Mouse (Mus musculus) C2C12 (cell line): ENCODE data around the gene Snx14. TPM values are rescaled to one million over a fixed set of nuclear protein-coding genes. Genes with fewer than 3 reads are reported as not detected.

Experiments
- H3K27me3 ChIP-seq: one replicate; pipeline ENCODE4 v1.6.1; 2011; ENCODE audit not compliant: control insufficient read depth, insufficient read depth, insufficient read length
- H3K36me3 ChIP-seq: one replicate; pipeline ENCODE4 v1.6.1; 2011; ENCODE audit not compliant: control insufficient read depth, insufficient read depth
- H3K4me3 ChIP-seq: one replicate; pipeline ENCODE4 v1.5.1; 2011; ENCODE audit warnings: mild to moderate bottlenecking, control low read depth; ENCODE audit not compliant: poor library complexity, insufficient read depth, severe bottlenecking
- H3K79me2 ChIP-seq: one replicate; pipeline ENCODE4 v1.6.1; 2011; ENCODE audit not compliant: control insufficient read depth, insufficient read depth
- H3K79me3 ChIP-seq: one replicate; pipeline ENCODE4 v1.6.1; 2011; ENCODE audit warnings: low read depth, control low read depth
- H3ac ChIP-seq: one replicate; pipeline ENCODE3; 2011; ENCODE audit warnings: low read depth; ENCODE audit not compliant: control insufficient read depth, insufficient read length
- CEBPB ChIP-seq: IDR thresholded peaks from one replicate; pipeline ENCODE4 v1.6.1; 2011; ENCODE audit warnings: low read depth, mild to moderate bottlenecking, control low read depth, moderate library complexity
- CTCF ChIP-seq: IDR thresholded peaks from one replicate; pipeline ENCODE4 v1.5.1; 2011; ENCODE audit not compliant: control insufficient read depth, insufficient read depth, insufficient read length
- FOSL1 ChIP-seq: IDR thresholded peaks from one replicate; pipeline ENCODE4 v1.8.0; 2011; ENCODE audit warnings: mild to moderate bottlenecking, low read length; ENCODE audit not compliant: poor library complexity, insufficient read depth, severe bottlenecking
- MAX ChIP-seq: IDR thresholded peaks from one replicate; pipeline ENCODE4 v1.6.1; 2011; ENCODE audit warnings: mild to moderate bottlenecking, control low read depth
- MYOD1 ChIP-seq: IDR thresholded peaks from one replicate; pipeline ENCODE4 v1.6.1; 2011; ENCODE audit warnings: low read depth; ENCODE audit not compliant: control insufficient read depth, insufficient read length
- MYOG ChIP-seq: IDR thresholded peaks from one replicate; pipeline ENCODE4 v1.6.1; 2011; ENCODE audit not compliant: control insufficient read depth, insufficient read length; ENCODE audit errors: extremely low read depth
- USF1 ChIP-seq: IDR thresholded peaks from one replicate; pipeline ENCODE4 v1.6.1; 2011; ENCODE audit warnings: low read depth, mild to moderate bottlenecking, control low read depth, moderate library complexity
- polyA plus RNA-seq: library from polyadenylated mRNA; unstranded; fragments of >200 nt; fragmentation: generic; extraction: Trizol; gene quantifications from one replicate; pipeline ENCODE4 v1.2.1, GENCODE M21; 2012; ENCODE audit warnings: missing spikeins

Snx14 gene
- polyA plus RNA-seq, 1 experiment: 6.6 TPM

- H3K4me3 ChIP-seq: no peak overlapping the region
- no peaks in the 10 kb centered on the region for H3K79me3 ChIP-seq
- no peaks in the 10 kb centered on the region for H3K27me3 ChIP-seq
- TF ChIP-seq MYOG (no peak), FOSL1 (no peak), CTCF (no peak), USF1 (no peak), MYOD1 (no peak), MAX (no peak), CEBPB (no peak)
- H3K36me3 ChIP-seq: no peaks in the 10 kb centered on the region
- no peaks in the 10 kb centered on the region for H3K79me2 ChIP-seq
- no peak overlapping the region for H3ac ChIP-seq
These were observed 71.0 kb downstream of the Snx14 start for GRCm38 (mm10) chr9:88367751-88368150.

GRCm38 (mm10) chr9:88367322-88367721 is 71.4 kb downstream of the Snx14 start:
- H3K4me3 ChIP-seq: no peak overlapping the region
- H3K79me3 ChIP-seq: no peaks in the 10 kb centered on the region
- no peaks in the 10 kb centered on the region for H3K79me2 ChIP-seq
- H3ac ChIP-seq: no peak overlapping the region
- no peaks in the 10 kb centered on the region for H3K36me3 ChIP-seq
- TF ChIP-seq CTCF (no peak), FOSL1 (no peak), MAX (no peak), USF1 (no peak), CEBPB (no peak), MYOD1 (no peak), MYOG (no peak)
- H3K27me3 ChIP-seq: no peaks in the 10 kb centered on the region

GRCm38 (mm10) chr9:88366819-88367218 is 71.9 kb downstream of the Snx14 start:
- TF ChIP-seq CTCF (no peak), MAX (no peak)
- H3K27me3 ChIP-seq: no peaks in the 10 kb centered on the region
- H3K79me2 ChIP-seq: no peaks in the 10 kb centered on the region
- no peaks in the 10 kb centered on the region for H3K79me3 ChIP-seq
- no peak overlapping the region for H3ac ChIP-seq
- no peaks in the 10 kb centered on the region for H3K36me3 ChIP-seq
- no peak overlapping the region for H3K4me3 ChIP-seq

DNA sequence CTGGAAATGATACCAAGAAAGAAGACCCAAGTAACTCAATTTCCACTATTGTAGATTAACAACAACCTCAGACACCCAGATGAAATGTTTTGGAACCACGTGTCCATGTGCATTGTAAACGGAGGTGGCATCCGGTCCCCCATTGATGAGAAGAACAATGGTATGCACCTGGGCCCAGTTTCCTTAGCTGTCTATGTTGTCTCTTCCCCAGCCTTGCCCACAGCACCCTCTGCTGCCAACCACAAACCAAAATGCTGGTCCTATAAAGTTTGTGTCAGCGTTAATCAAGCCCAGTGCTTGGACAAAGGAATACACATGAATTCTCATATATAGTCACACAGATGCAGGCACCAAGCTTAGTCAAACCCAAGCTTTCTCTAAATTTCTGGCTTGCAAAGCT is 72.5 kb downstream of the Snx14 start:
- no peaks in the 10 kb centered on the region for H3K27me3 ChIP-seq
- no peaks in the 10 kb centered on the region for H3K79me3 ChIP-seq
- no peak overlapping the region for H3ac ChIP-seq
- H3K4me3 ChIP-seq: no peak overlapping the region
- H3K36me3 ChIP-seq: no peaks in the 10 kb centered on the region
- TF ChIP-seq MYOD1 (no peak), CEBPB (no peak), MAX (no peak), FOSL1 (no peak), CTCF (no peak), MYOG (no peak), USF1 (no peak)
- no peaks in the 10 kb centered on the region for H3K79me2 ChIP-seq

DNA sequence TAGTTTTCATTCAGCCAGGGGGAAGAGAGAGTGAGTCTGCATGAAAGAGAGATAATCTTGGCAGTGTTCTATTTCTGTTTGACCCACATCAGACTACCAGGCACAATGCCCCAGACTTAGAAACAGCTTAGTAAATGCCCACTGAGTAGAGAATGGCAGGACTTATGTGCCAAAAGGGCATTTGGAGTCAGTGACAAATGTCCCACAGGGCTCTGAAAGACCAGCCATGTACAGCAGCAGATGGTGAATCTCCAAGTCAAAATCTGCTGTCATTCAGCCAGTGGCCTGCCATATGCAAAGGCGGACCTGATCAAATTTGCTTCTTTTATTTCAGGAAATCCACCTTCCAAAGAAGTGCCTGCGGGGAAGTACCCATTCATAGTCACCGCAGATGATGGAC is 75.7 kb downstream of the Snx14 start:
- TF ChIP-seq CTCF (no peak), FOSL1 (no peak), CEBPB (no peak), USF1 (no peak), MYOG (no peak), MAX (no peak), MYOD1 (no peak)
- H3K36me3 ChIP-seq: no peaks in the 10 kb centered on the region
- H3K27me3 ChIP-seq: no peaks in the 10 kb centered on the region
- no peaks in the 10 kb centered on the region for H3K79me3 ChIP-seq
- no peak overlapping the region for H3K4me3 ChIP-seq
- H3K79me2 ChIP-seq: no peaks in the 10 kb centered on the region
- no peak overlapping the region for H3ac ChIP-seq

GRCm38 (mm10) chr9:88362055-88362850 is 76.5 kb downstream of the Snx14 start:
- Histone ChIP-seq H3ac (no peak overlapping the region), H3K79me3 (no peaks in the 10 kb centered on the region), H3K27me3 (no peaks in the 10 kb centered on the region), H3K79me2 (no peaks in the 10 kb centered on the region), H3K36me3 (no peaks in the 10 kb centered on the region), H3K4me3 (no peak overlapping the region)
- TF ChIP-seq CEBPB: no peak
- TF ChIP-seq MAX: no peak
- TF ChIP-seq USF1: no peak
- TF ChIP-seq CTCF: no peak
- no peak for TF ChIP-seq MYOD1
